Mouse (Mus musculus) heart, embryonic 13.5 days (tissue): ENCODE measurements at regions not wholly inside any gene's neighbourhood (a gene's known extent, or its start where the extent isn't known, plus 50 kb on each side); places are given as distances from the start of the nearest gene placed in this dataset.
"Not testable (repeated sequence)": the region's sequence is repeated elsewhere in the genome, so short reads cannot be mapped to it uniquely, and the experiment has no call there.

Experiments
- ATAC-seq: fragments of 200-750 bp; cut with Nextera tagmentation; 2 replicates; pipeline ENCODE4 v1.8.0; 2017; ENCODE audit warnings: moderate TSS enrichment; ENCODE audit not compliant: insufficient number of reproducible peaks, low FRiP score, low TSS enrichment; ENCODE audit errors: extremely low read depth
- H3K27ac ChIP-seq: fragments of 300-500 bp; sonication (generic); replicated peaks from 2 replicates; pipeline ENCODE4 v1.5.1; 2015; ENCODE audit warnings: moderate library complexity, mild to moderate bottlenecking, inconsistent platforms
- H3K27me3 ChIP-seq: fragments of 300-500 bp; sonication (generic); replicated peaks from 2 replicates; pipeline ENCODE4 v1.6.1; 2015; ENCODE audit warnings: mild to moderate bottlenecking, inconsistent platforms
- H3K36me3 ChIP-seq: fragments of 300-500 bp; sonication (generic); 2 replicates; pipeline ENCODE4 v1.6.1; 2015; ENCODE audit warnings: mild to moderate bottlenecking, inconsistent platforms
- H3K4me1 ChIP-seq: fragments of 300-500 bp; sonication (generic); 2 replicates; pipeline ENCODE4 v1.6.1; 2015; ENCODE audit warnings: inconsistent platforms
- H3K4me2 ChIP-seq: fragments of 300-500 bp; sonication (generic); 2 replicates; pipeline ENCODE4 v1.6.1; 2015; ENCODE audit warnings: inconsistent platforms, mild to moderate bottlenecking, moderate library complexity
- H3K4me3 ChIP-seq: fragments of 300-500 bp; sonication (generic); 2 replicates; pipeline ENCODE4 v1.5.1; 2015; ENCODE audit warnings: moderate library complexity, mild to moderate bottlenecking, inconsistent platforms
- H3K9ac ChIP-seq: fragments of 300-500 bp; sonication (generic); 2 replicates; pipeline ENCODE4 v1.6.1; 2015; ENCODE audit warnings: inconsistent platforms, mild to moderate bottlenecking, moderate library complexity
- H3K9me3 ChIP-seq: fragments of 300-500 bp; sonication (generic); 2 replicates; pipeline ENCODE4 v1.6.1; 2016; ENCODE audit warnings: inconsistent platforms
- WGBS: fragments of 180-500 bp; shearing (Covaris S2); methylation state at CpG from one replicate; pipeline ENCODE4 v1.1.7; 2015; ENCODE audit warnings: mixed read lengths; 5-methylcytosine and 5-hydroxymethylcytosine counted together

- H3K4me1 ChIP-seq, H3K9me3 ChIP-seq, H3K27me3 ChIP-seq, ATAC-seq, H3K36me3 ChIP-seq, H3K9ac ChIP-seq, H3K27ac ChIP-seq, H3K4me3 ChIP-seq, H3K4me2 ChIP-seq: not testable (repeated sequence)
- 61% methylated on average over 3 of the region's 4 CpGs for WGBS
Measured at GRCm38 (mm10) chrX:114802061-114802460, 102.8 kb upstream of the Ube2dnl1 start.

DNA sequence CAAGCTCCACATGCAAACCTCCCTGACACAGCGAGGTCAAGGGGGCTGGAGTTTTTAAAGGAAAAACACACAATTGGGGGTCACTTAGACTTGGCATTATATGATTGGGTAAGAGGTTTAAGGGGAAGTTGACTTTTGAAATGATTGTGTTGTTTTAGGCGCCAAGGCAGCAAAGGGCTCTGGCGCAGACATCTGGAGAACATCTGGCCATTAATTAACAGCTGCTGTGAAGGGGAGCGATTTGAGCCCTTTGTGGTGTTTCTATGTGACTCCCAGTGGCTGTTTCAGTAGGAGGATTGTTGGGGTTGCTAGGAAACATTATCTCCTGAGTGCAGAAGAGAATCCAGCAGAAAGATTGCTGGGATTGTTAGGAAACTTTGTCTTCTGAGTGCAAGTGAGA lies 88.5 kb upstream of the Ube2dnl1 start:
- no peak for ATAC-seq
- WGBS = 33% methylated on average over 4 of the region's 4 CpGs
- H3K36me3 ChIP-seq = no peaks in the 10 kb centered on the region
- no peak overlapping the region for H3K9ac ChIP-seq
- no peak overlapping the region for H3K4me3 ChIP-seq
- H3K27me3 ChIP-seq = no peaks in the 10 kb centered on the region
- H3K9me3 ChIP-seq = no peaks in the 10 kb centered on the region
- no peaks in the 10 kb centered on the region for H3K4me1 ChIP-seq
- H3K4me2 ChIP-seq = no peak overlapping the region; the same call in 1 of the 2 replicates
- H3K27ac ChIP-seq = no peak overlapping the region

DNA sequence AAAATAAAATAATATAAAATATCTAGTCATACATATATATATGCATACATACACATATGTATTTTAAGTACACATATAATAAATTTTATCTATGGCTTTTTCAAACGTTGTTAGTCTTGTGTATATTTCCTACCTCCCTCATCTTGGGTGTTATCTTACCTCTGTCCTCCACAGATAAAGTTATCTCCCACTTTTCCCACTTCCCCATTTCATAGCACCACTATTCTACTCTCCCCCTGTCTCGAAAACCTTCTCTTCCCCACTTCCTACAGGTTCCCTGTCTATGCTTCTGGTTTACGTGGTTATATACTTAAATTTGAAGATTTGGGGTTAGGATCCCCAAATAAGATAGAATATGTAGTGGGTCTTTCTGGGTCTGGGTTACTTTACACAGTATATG lies 67.9 kb upstream of the Ube2dnl1 start:
- no peak overlapping the region for H3K27ac ChIP-seq
- no peak overlapping the region for H3K4me3 ChIP-seq
- no peaks in the 10 kb centered on the region for H3K4me1 ChIP-seq
- H3K36me3 ChIP-seq = no peaks in the 10 kb centered on the region
- no peaks in the 10 kb centered on the region for H3K27me3 ChIP-seq
- H3K4me2 ChIP-seq = no peak overlapping the region
- no peak overlapping the region for H3K9ac ChIP-seq
- H3K9me3 ChIP-seq = no peaks in the 10 kb centered on the region
- WGBS = 57% methylated on average over 3 of the region's 3 CpGs
- ATAC-seq = no peak

- H3K9ac ChIP-seq = no peak overlapping the region
- no peaks in the 10 kb centered on the region for H3K4me1 ChIP-seq
- ATAC-seq = no peak
- H3K4me3 ChIP-seq = no peak overlapping the region
- no peak overlapping the region for H3K4me2 ChIP-seq
- H3K36me3 ChIP-seq = no peaks in the 10 kb centered on the region
- H3K9me3 ChIP-seq = no peaks in the 10 kb centered on the region
- 23% methylated on average over 1 of the region's 1 CpGs for WGBS
- peak overlapping the region; percentile 48; the same call in 1 of the 2 replicates for H3K27ac ChIP-seq
- H3K27me3 ChIP-seq = no peaks in the 10 kb centered on the region
Measured at GRCm38 (mm10) chrX:114843510-114843909, 61.3 kb upstream of the Ube2dnl1 start.
